Mouse (Mus musculus): ENCODE measurements around the gene Mcm5.

DNA sequence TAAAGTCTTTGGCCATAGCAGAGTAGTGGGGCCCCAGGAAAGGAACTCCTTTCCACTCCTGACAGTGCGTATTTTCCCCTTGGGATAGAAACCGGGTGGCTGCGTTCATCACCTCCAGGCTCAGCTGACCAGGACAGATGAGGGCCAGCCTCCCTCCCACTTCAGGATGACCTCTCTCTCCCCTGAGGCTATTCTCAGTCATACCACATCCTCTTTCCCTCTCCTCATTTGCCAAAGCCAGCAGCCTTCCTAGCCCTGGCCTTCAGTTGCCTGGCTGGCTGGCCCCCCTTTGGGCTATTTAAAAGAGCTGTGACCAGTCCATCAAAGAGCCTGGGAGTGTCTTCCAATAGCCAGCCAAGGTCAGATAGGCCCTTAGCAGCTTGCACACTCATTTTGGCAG lies 46.1 kb upstream of the Mcm5 start:
- TF ChIP-seq CTCF (IDR thresholded peaks at IDR 0.05; ENCODE audit: low read depth) (no peak), EP300 (IDR thresholded peaks at IDR 0.05; ENCODE audit: low read depth) (no peak)
